Mouse (Mus musculus) bone marrow, adult 2 months (tissue): ENCODE measurements at regions not wholly inside any gene's neighbourhood (a gene's known extent, or its start where the extent isn't known, plus 50 kb on each side); places are given as distances from the start of the nearest gene placed in this dataset.

Source experiments
- CTCF ChIP-seq: fragments of 200-500 bp; IDR thresholded peaks from 2 replicates; pipeline ENCODE4 v1.5.1; 2011; ENCODE audit warnings: low read length, control low read depth; ENCODE audit not compliant: control insufficient read depth, insufficient read depth
- POLR2A ChIP-seq: fragments of 200-500 bp; IDR thresholded peaks from 2 replicates; pipeline ENCODE4 v1.6.1; 2011; ENCODE audit warnings: low read depth, mild to moderate bottlenecking, control low read depth, low read length, borderline replicate concordance; ENCODE audit not compliant: control insufficient read depth

GRCm38 (mm10) chr11:27070381-27070780 lies 476.6 kb upstream of the Vrk2 start:
- no peak for TF ChIP-seq CTCF
- no peak for TF ChIP-seq POLR2A
